Mouse (Mus musculus) A20 (cell line): Measurements from ENCODE around the gene Slc9a1.
A peak's percentile ranks its signal among the peaks of the same experiment; 100 is the strongest.

Experiments
- DNase-seq: peaks from one replicate; pipeline ENCODE4 v3.0.0-alpha.2; 2011; ENCODE audit warnings: low read depth, low spot score

Gene Slc9a1

GRCm38 (mm10) chr4:133369553-133370297 is at the start of gene Slc9a1:
Gene Slc9a1 (plus strand): TSS chr4:133369706.
- DNase-seq, result peak; percentile 94

- DNase-seq, result no peak
These were observed 41.4 kb upstream of the Slc9a1 start for GRCm38 (mm10) chr4:133328129-133328528.

- DNase-seq, result no peak
These were observed 39.2 kb upstream of the Slc9a1 start for GRCm38 (mm10) chr4:133330296-133330695.

- DNase-seq, result no peak
These were observed 36.2 kb upstream of the Slc9a1 start for GRCm38 (mm10) chr4:133333306-133333705.

- peak; percentile 67 for DNase-seq
These were observed 31.5 kb upstream of the Slc9a1 start for GRCm38 (mm10) chr4:133337833-133338520.

GRCm38 (mm10) chr4:133338521-133339095 is 30.9 kb upstream of the Slc9a1 start:
- no peak for DNase-seq

- DNase-seq, result peak; percentile 98
These were observed 30.3 kb upstream of the Slc9a1 start for GRCm38 (mm10) chr4:133339148-133339749.

GRCm38 (mm10) chr4:133340217-133340616 is 29.3 kb upstream of the Slc9a1 start:
- DNase-seq, result peak; percentile 35

- DNase-seq, result peak; percentile 53
These were observed 25.4 kb upstream of the Slc9a1 start for GRCm38 (mm10) chr4:133344112-133344511.

GRCm38 (mm10) chr4:133345702-133346101 is 23.8 kb upstream of the Slc9a1 start:
- DNase-seq, result peak; percentile 56

GRCm38 (mm10) chr4:133346577-133346976 is 22.9 kb upstream of the Slc9a1 start:
- no peak for DNase-seq

GRCm38 (mm10) chr4:133347624-133348023 is 21.9 kb upstream of the Slc9a1 start:
- DNase-seq, result peak; percentile 40

- DNase-seq, result no peak
These were observed 21.3 kb upstream of the Slc9a1 start for GRCm38 (mm10) chr4:133348051-133348775.

GRCm38 (mm10) chr4:133352797-133353196 is 16.7 kb upstream of the Slc9a1 start:
- DNase-seq, result no peak

GRCm38 (mm10) chr4:133353367-133354365 is 15.8 kb upstream of the Slc9a1 start, which contains the start of gene Wdtc1:
Gene Wdtc1 (minus strand): TSS chr4:133353481.
- no peak for DNase-seq

GRCm38 (mm10) chr4:133354641-133355040 is 14.9 kb upstream of the Slc9a1 start:
- DNase-seq, result no peak

- peak; percentile 67 for DNase-seq
These were observed 1.1 kb downstream of the Slc9a1 start for GRCm38 (mm10) chr4:133370298-133371274.

GRCm38 (mm10) chr4:133371621-133372277 is 2.2 kb downstream of the Slc9a1 start:
- no peak for DNase-seq
